Mouse (Mus musculus) adrenal gland, postnatal 14 days (tissue): ENCODE results near the gene Astn2. TPM values are rescaled to one million over a fixed set of nuclear protein-coding genes. Genes with fewer than 3 reads are reported as not detected.

ENCODE experiments used
- DNase-seq: peaks from one replicate; pipeline ENCODE4 v3.0.0; 2021; ENCODE audit warnings: mixed read lengths
- total RNA-seq: library from RNA; stranded (reverse); gene quantifications from 2 replicates; pipeline ENCODE4 v1.2.3, GENCODE M21; 2021

Astn2 gene
- total RNA-seq, 1 experiment from 2014 or later: 2.2 TPM

GRCm38 (mm10) chr4:65532071-65532736 is 872.2 kb downstream of the Astn2 start:
- DNase-seq: no peak

- no peak for DNase-seq
These were observed 872.8 kb downstream of the Astn2 start for GRCm38 (mm10) chr4:65531621-65532020.

GRCm38 (mm10) chr4:65530901-65531300 is 873.5 kb downstream of the Astn2 start:
- no peak for DNase-seq

GRCm38 (mm10) chr4:65508101-65508500 is 896.3 kb downstream of the Astn2 start:
- peak; percentile 61 for DNase-seq

- no peak for DNase-seq
These were observed 897.5 kb downstream of the Astn2 start for GRCm38 (mm10) chr4:65506870-65507269.

- DNase-seq: peak; percentile 91
These were observed 908.0 kb downstream of the Astn2 start for GRCm38 (mm10) chr4:65496463-65496834.

- no peak for DNase-seq
These were observed 908.5 kb downstream of the Astn2 start for GRCm38 (mm10) chr4:65495705-65496462.

- DNase-seq: no peak
These were observed 912.9 kb downstream of the Astn2 start for GRCm38 (mm10) chr4:65491541-65491940.

- DNase-seq: no peak
These were observed 914.7 kb downstream of the Astn2 start for GRCm38 (mm10) chr4:65489711-65490110.

GRCm38 (mm10) chr4:65481632-65482031 is 922.8 kb downstream of the Astn2 start:
- peak; percentile 63 for DNase-seq

- DNase-seq: peak; percentile 84
These were observed 927.3 kb downstream of the Astn2 start for GRCm38 (mm10) chr4:65477106-65477505.

- DNase-seq: peak; percentile 63
These were observed 928.4 kb downstream of the Astn2 start for GRCm38 (mm10) chr4:65475925-65476560.

GRCm38 (mm10) chr4:65473141-65473540 is 931.3 kb downstream of the Astn2 start:
- peak; percentile 44 for DNase-seq

- DNase-seq: no peak
These were observed 955.2 kb downstream of the Astn2 start for GRCm38 (mm10) chr4:65449171-65449570.

GRCm38 (mm10) chr4:65441746-65442145 is 962.7 kb downstream of the Astn2 start:
- DNase-seq: no peak

- DNase-seq: no peak
These were observed 973.6 kb downstream of the Astn2 start for GRCm38 (mm10) chr4:65430804-65431203.

GRCm38 (mm10) chr4:65427480-65427879 is 976.9 kb downstream of the Astn2 start:
- no peak for DNase-seq

- peak; percentile 71 for DNase-seq
These were observed 978.0 kb downstream of the Astn2 start for GRCm38 (mm10) chr4:65426437-65426836.

- DNase-seq: no peak
These were observed 981.3 kb downstream of the Astn2 start for GRCm38 (mm10) chr4:65423068-65423625.

- no peak for DNase-seq
These were observed 983.1 kb downstream of the Astn2 start for GRCm38 (mm10) chr4:65421272-65421671.

GRCm38 (mm10) chr4:65420511-65420931 is 983.9 kb downstream of the Astn2 start:
- peak; percentile 27 for DNase-seq

GRCm38 (mm10) chr4:65415507-65415906 is 988.9 kb downstream of the Astn2 start:
- DNase-seq: peak; percentile 25
